Mouse (Mus musculus) cerebellum, adult 11 months (tissue): Measurements from ENCODE around the gene Zfp119b.
A peak's percentile ranks its signal among the peaks of the same experiment; 100 is the strongest.
"Not testable (repeated sequence)": the region's sequence is repeated elsewhere in the genome, so short reads cannot be mapped to it uniquely, and the experiment has no call there.

ENCODE experiments used
- DNase-seq: peaks from one replicate; pipeline ENCODE4 v3.0.0; 2022

Zfp119b gene

DNA sequence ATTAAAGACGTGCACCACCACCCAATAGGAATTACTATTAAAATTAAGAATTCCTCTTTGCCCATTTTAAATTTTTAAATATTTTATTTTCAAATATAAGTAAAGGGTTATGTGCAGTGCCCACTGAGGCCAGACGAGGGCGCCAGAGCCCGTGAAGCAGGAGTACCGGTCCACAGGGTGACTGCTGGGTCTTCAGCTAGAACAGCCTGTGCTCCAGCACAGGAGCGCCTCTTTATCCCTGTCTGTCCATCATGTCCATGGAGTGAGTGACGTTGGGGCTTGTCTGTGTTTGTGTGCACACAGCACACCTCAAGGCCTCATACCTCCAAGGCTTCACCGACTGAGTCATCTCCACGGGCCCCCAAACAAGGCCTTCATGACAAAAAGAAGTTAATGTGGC is 7.9 kb upstream of the Zfp119b start:
- DNase-seq = peak; percentile 73

DNA sequence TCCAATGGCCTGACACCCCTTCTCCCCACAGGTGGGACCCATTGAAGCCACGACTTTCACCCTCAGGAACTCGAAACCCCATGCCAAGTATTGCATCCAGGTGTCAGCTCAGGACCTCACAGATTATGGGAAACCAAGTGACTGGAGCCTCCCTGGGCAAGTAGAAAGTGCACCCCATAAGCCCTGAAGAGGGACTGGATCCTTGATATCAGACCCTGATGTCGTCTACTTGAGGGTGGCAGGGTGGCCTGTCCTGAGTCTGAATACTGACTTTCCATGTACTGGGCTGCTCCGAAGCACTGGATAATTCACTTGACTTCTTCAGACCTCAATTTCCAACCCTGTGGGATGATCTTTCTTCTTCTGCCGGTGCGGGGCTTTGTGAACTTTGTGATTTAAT is 7.3 kb upstream of the Zfp119b start:
- no peak for DNase-seq

DNA sequence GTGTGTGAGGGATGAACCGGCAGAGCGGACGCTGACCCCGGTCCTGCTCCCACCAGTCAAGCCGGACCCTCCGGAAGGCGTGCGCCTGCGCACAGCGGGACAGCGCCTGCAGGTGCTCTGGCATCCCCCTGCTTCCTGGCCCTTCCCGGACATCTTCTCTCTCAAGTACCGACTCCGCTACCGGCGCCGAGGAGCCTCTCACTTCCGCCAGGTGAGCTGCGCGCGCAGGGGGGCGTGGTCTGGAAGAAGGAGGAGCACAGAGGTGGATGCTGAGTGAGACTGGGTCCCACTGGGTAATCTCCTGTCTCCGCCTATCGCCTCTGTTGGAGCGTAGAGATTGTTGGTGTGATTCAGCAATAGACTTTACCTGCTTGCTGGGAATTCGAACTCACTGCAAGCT is 6.8 kb upstream of the Zfp119b start:
- peak; percentile 84 for DNase-seq

DNA sequence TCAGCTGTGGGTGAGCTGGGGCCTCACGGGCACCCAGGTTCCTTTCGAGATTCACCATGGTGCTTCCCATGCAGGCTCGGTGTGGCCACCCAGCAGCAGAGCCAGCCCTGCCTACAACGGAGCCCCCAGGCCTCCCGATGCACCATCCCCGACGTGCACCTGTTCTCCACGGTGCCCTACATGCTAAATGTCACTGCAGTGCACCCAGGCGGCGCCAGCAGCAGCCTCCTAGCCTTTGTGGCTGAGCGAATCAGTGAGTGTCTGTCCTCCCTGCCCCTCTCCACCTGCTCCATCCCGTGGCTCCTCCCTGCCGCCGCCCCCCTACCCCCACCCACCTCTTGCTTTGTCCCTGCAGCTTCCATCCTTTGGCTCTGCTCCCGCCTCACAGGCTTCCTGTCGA is 4.9 kb upstream of the Zfp119b start:
- peak; percentile 13 for DNase-seq

DNA sequence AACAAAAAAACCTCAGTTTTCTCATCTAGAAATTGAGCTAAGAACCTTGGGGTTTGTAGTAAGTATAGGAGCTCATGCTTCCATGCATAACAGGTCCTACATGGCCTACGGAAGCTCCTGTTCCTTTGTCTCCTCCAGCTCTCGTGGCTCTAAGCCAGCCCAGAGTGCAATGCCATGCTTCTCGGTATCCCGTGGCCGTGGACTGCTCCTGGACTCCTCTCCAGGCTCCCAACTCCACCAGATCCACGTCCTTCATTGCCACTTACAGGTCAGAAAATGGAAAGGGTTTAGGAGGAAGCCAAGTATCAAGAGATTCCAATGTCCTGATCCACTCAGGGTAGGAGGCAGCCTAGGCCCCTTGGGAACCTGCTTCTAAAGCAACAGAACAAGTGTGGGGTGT is 4.5 kb upstream of the Zfp119b start:
- peak; percentile 5 for DNase-seq

DNA sequence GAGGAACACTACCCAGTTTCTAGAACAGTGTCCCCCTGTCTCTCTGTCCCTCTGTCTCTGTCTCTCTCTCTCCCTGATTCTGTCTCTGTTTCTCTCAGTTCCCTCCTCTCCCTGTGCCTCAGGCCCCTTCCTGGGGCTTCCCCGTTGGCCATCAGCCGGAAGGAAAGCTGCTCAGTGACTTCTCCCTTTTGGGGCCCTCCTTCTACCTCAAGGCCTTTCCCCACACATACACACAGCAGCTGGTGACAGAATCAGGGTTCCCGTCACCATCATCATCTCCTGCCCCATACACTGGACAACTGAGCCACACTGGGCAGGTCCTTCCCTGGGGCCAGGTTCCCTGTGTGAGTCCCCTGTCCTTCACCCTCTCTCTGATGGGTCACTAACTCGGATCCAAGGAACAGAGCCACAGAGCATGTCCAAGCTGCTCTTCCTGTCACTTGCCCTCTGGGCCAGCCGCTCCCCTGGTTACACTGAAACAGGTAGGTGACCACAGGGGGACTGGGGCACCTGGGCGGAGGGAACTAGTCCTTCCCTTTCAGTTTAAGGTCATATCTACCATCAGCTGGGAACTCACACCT is 3.2 kb upstream of the Zfp119b start, which contains the start of gene Ebi3:
Gene Ebi3, plus strand, starts transcription at position 194 of the 581 bp plus-strand sequence.
- peak; percentile 5 for DNase-seq

DNA sequence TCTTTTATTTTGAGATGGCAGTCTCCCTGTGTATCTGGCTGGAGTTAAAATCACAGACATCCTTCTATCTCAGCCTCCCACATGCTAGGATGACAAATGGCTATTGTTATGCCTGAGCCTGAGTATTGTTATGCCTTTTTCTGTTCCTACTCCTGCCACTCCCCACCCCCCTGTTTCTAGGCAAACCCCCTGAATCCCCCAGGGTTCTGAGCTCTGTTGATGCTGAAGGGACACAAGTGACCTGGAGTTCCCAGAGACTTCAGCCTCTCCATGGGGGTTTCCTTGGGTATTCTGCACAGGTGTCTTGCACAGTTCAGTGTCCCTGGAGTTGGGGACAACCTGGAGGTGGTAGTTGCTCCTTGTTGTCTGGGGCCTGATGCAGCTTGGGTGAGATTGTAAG is 2.7 kb upstream of the Zfp119b start:
- DNase-seq = peak; percentile 1

GRCm38 (mm10) chr17:55950601-55951000 is 1.3 kb upstream of the Zfp119b start:
- DNase-seq = no peak

DNA sequence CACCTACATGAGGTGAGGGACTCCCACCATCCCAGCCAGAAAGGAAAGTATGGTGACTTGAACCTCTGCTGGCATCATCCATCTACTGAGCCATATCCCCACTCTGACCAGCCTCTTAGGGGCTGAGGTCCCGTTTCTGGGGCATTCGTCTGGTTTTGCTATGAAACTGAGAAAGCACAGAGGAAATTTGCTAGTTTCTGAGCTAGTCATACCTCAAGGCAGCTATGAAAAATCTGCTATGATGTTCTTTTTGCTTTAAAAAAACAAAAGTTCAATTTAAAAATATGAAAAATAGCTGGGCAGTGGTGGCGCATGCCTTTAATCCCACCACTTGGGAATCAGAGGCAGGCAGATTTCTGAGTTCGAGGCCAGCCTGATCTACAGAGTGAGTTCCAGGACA is 653 bp downstream of the Zfp119b start:
- DNase-seq = no peak

GRCm38 (mm10) chr17:55945696-55946095 is 3.6 kb downstream of the Zfp119b start:
- DNase-seq = no peak

DNA sequence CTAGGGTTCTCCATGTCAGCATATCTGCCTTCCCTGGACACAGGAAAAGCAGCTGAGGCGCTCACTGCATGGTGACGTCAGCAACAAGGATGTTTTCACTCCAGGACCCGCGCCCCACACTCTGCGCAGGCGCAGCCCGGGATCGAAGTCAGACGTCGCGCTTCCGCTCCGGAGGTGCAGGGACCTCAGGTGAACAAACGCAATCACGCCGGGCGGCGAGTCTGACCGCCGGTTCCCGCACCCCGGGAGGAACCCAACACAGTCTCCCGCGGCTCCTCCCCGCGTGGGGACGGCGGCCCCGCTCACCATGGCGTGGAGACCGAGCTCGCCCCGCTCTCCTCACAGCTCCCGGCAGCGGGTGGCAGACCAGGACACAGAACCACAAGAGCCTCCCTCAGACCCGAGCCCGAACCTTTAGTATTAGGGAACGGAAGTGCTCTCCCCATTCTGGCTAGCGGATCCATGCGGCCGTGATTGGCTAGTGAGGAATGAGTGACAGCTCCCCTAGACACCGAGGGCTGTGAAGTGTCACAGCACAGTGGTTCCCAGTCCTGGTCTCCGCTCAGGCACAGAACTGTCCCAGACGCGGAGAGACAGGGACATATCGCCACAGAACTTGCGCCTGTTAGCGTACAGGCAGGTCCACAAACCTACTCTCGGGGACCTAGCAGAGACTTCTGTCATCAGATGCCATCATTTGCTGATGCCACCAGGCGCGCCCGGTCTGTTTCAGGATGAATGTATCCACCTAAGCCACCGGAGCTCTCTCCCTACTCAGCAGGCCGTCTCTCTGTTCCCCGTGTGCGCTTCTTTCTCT is 4.2 kb downstream of the Zfp119b start:
- peak; percentile 94 for DNase-seq

GRCm38 (mm10) chr17:55944387-55944865 is 4.9 kb downstream of the Zfp119b start:
- DNase-seq = not testable (repeated sequence)

DNA sequence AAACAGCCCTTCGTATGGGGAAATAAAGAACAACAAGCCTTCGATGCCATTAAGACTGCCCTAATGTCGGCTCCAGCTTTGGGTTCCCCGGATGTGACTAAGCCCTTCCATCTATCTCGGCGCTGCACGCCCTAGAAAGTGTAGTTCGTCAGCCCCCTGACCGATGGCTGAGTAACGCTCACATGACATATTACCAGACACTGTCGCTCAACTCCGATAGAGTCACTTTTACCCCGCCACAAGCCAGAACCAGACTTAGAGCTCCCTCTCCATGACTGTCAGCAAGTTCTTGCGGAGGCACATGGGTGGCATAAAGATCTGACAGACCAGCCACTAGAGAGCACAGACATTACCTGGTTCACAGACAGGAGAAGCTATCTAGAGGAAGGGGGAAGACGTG is 16.1 kb downstream of the Zfp119b start:
- DNase-seq = no peak

- DNase-seq = no peak
Observed at GRCm38 (mm10) chr17:55932635-55933034, 16.7 kb downstream of the Zfp119b start.

DNA sequence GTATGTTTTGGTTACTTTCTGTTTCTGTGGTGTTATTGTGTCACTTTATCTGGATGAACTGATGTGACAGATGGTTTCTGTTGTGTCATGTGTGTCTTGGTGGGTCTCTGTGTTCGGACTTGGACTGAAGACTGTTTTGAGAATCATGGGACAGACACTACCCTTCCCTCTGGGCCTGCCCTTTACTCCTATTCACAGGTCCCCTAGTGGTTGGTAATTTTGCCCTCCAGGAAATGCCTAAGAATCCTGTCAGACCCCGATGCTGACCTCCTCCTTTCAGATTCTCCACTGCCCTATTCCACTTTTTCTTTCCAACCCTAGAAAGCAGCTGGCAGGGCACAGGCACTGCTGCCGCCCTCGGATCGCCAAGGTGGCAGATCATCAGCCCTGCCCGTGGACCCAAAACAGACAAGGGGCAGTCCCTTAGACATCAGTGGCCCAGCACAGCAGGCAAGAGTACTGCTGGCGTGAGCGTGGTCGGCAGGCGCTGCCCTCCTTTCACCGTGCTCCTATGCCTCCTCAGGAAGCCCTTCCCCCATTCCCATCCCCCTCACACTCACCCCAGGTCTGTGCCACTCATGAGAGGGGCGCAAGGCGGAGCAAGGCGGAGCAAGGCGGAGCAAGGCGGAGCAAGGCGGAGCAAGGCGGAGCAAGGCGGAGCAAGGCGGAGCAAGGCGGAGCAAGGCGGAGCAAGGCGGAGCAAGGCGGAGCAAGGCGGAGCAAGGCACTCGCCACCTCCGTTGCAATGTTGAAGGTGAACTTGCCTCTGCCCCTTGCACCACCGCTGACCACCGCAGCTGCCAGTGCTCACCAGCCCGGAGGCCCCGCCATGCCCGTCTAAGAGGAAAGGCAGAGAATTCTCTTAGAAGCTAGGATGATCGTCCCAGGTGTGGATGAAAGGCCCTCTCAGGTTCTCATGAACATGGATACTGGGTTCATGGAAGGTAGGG is 17.5 kb downstream of the Zfp119b start:
- peak; percentile 66 for DNase-seq

GRCm38 (mm10) chr17:55906669-55907068 is 42.6 kb downstream of the Zfp119b start:
- no peak for DNase-seq

- no peak for DNase-seq
Observed at GRCm38 (mm10) chr17:55904131-55904530, 45.2 kb downstream of the Zfp119b start.

DNA sequence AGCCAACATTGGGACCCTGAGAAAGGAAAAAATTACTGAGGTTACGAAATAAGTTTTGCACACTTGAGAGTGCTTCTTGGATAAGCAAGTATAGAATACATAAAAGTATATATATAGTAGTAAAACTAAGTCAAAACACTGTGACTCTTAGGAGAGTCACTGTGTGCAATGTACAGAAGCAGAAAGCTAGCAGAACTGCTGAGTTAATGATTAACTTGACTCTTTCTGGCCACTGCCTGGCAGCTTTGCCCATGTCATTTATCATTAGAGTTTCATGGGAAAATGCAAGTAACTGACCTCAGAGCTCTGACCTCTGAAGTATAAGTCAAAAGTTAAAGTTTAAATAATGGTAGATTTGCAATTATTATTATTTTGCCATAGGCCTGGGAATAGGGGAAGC is 45.6 kb downstream of the Zfp119b start:
- no peak for DNase-seq

- DNase-seq = no peak
Observed at GRCm38 (mm10) chr17:55903087-55903486, 46.2 kb downstream of the Zfp119b start.

- not testable (repeated sequence) for DNase-seq
Observed at GRCm38 (mm10) chr17:55892406-55892955, 56.8 kb downstream of the Zfp119b start.
